Mouse (Mus musculus) neural tube, embryonic 14.5 days (tissue): Measurements from ENCODE around the gene Fbxo44. TPM values are rescaled to one million over a fixed set of nuclear protein-coding genes. Genes with fewer than 3 reads are reported as not detected.

Experiments used
- ATAC-seq: fragments of 200-750 bp; cut with Nextera tagmentation; 2 replicates; pipeline ENCODE4 v1.8.0; 2017; ENCODE audit warnings: low read depth, mild to moderate bottlenecking, moderate TSS enrichment, moderate library complexity
- H3K27ac ChIP-seq: fragments of 300-500 bp; sonication (generic); 2 replicates; pipeline ENCODE4 v1.5.1; 2014; ENCODE audit warnings: low read depth, mild to moderate bottlenecking, control low read depth, low read length, moderate library complexity, mixed read lengths
- H3K27me3 ChIP-seq: fragments of 300-500 bp; sonication (generic); 2 replicates; pipeline ENCODE4 v1.6.1; 2014; ENCODE audit warnings: low read length; ENCODE audit not compliant: control insufficient read depth, insufficient read depth
- H3K36me3 ChIP-seq: fragments of 300-500 bp; sonication (generic); 2 replicates; pipeline ENCODE4 v1.6.1; 2014; ENCODE audit warnings: low read length, mixed read lengths; ENCODE audit not compliant: control insufficient read depth, insufficient read depth
- H3K4me1 ChIP-seq: fragments of 300-500 bp; sonication (generic); 2 replicates; pipeline ENCODE4 v1.6.1; 2014; ENCODE audit warnings: low read length; ENCODE audit not compliant: control insufficient read depth, insufficient read depth
- H3K4me2 ChIP-seq: fragments of 300-500 bp; sonication (generic); 2 replicates; pipeline ENCODE4 v1.6.1; 2014; ENCODE audit warnings: mild to moderate bottlenecking, low read depth, low read length, control low read depth
- H3K4me3 ChIP-seq: fragments of 300-500 bp; sonication (generic); 2 replicates; pipeline ENCODE4 v1.5.1; 2014; ENCODE audit warnings: low read depth, low read length, control low read depth, mixed read lengths
- H3K9ac ChIP-seq: fragments of 300-500 bp; sonication (generic); replicated peaks from 2 replicates; pipeline ENCODE4 v1.6.1; 2014; ENCODE audit warnings: low read depth, mild to moderate bottlenecking, control low read depth, low read length, mixed read lengths
- H3K9me3 ChIP-seq: fragments of 300-500 bp; sonication (generic); 2 replicates; pipeline ENCODE4 v1.6.1; 2016; ENCODE audit warnings: low read length; ENCODE audit not compliant: control insufficient read depth
- WGBS: fragments of 180-500 bp; shearing (Covaris S2); extraction: QIAGEN DNeasy Blood & Tissue Kit; methylation state at CpG from one replicate; pipeline ENCODE4 v1.1.7; 2014; 5-methylcytosine and 5-hydroxymethylcytosine counted together
- polyA plus RNA-seq: library from polyadenylated mRNA; unstranded; fragments of >200 nt; fragmentation: Nextera tagmentation; extraction: Ambion mirVana; gene quantifications from 2 replicates; pipeline ENCODE4 v1.2.1, GENCODE M21; 2014

The Fbxo44 gene
- polyA plus RNA-seq, 1 experiment from 2014 or later = 116 TPM

GRCm38 (mm10) chr4:148116657-148117056 lies 43.6 kb downstream of the Fbxo44 start:
- no peak overlapping the region for H3K4me3 ChIP-seq
- H3K4me1 ChIP-seq = peaks cover 7% of the 10 kb centered on the region; the same call in 1 of the 2 replicates
- no peak for ATAC-seq
- no peaks in the 10 kb centered on the region for H3K36me3 ChIP-seq
- 81% methylated on average over 4 of the region's 4 CpGs for WGBS
- no peak overlapping the region for H3K27ac ChIP-seq
- no peaks in the 10 kb centered on the region for H3K9me3 ChIP-seq
- no peaks in the 10 kb centered on the region for H3K27me3 ChIP-seq
- H3K9ac ChIP-seq = no peak overlapping the region
- H3K4me2 ChIP-seq = no peak overlapping the region

GRCm38 (mm10) chr4:148115467-148115866 lies 44.8 kb downstream of the Fbxo44 start:
- Histone ChIP-seq H3K4me1 (peaks cover 4% of the 10 kb centered on the region; the same call in 1 of the 2 replicates), H3K36me3 (no peaks in the 10 kb centered on the region), H3K9me3 (no peaks in the 10 kb centered on the region), H3K27me3 (no peaks in the 10 kb centered on the region), H3K4me2 (no peak overlapping the region), H3K9ac (no peak overlapping the region), H3K4me3 (no peak overlapping the region), H3K27ac (no peak overlapping the region)
- peak; percentile 38; the same call in 1 of the 2 replicates for ATAC-seq
- 8% methylated on average over 15 of the region's 15 CpGs for WGBS

- Histone ChIP-seq H3K9ac (0 out of 2 replicates have a peak overlapping the region, but pooled peaks have one; percentile 17), H3K36me3 (no peaks in the 10 kb centered on the region), H3K4me2 (no peak overlapping the region), H3K4me1 (peaks cover 4% of the 10 kb centered on the region; the same call in 1 of the 2 replicates), H3K9me3 (no peaks in the 10 kb centered on the region), H3K4me3 (no peak overlapping the region), H3K27me3 (no peaks in the 10 kb centered on the region), H3K27ac (peak overlapping the region; percentile 70)
- peak; percentile 80 for ATAC-seq
- 6% methylated on average over 15 of the region's 15 CpGs for WGBS
Measured at GRCm38 (mm10) chr4:148114758-148115391, 45.4 kb downstream of the Fbxo44 start.

GRCm38 (mm10) chr4:148112519-148112918 lies 47.8 kb downstream of the Fbxo44 start:
- H3K36me3 ChIP-seq = peaks cover 7% of the 10 kb centered on the region; the same call in 1 of the 2 replicates
- H3K4me2 ChIP-seq = no peak overlapping the region
- H3K4me1 ChIP-seq = peaks cover 6% of the 10 kb centered on the region
- 84% methylated on average over 12 of the region's 12 CpGs for WGBS
- H3K4me3 ChIP-seq = no peak overlapping the region
- H3K27ac ChIP-seq = no peak overlapping the region
- H3K27me3 ChIP-seq = no peaks in the 10 kb centered on the region
- no peak overlapping the region for H3K9ac ChIP-seq
- ATAC-seq = no peak
- H3K9me3 ChIP-seq = no peaks in the 10 kb centered on the region

- Histone ChIP-seq H3K4me3 (no peak overlapping the region), H3K27me3 (no peaks in the 10 kb centered on the region), H3K4me1 (peaks cover 2% of the 10 kb centered on the region; the same call in 1 of the 2 replicates), H3K4me2 (no peak overlapping the region), H3K9ac (no peak overlapping the region), H3K36me3 (peaks cover 12% of the 10 kb centered on the region; the same call in 1 of the 2 replicates), H3K27ac (no peak overlapping the region), H3K9me3 (no peaks in the 10 kb centered on the region)
- WGBS = 83% methylated on average over 5 of the region's 5 CpGs
- no peak for ATAC-seq
Measured at GRCm38 (mm10) chr4:148109215-148109614, 51.1 kb downstream of the Fbxo44 start.

GRCm38 (mm10) chr4:148108565-148109100 lies 51.6 kb downstream of the Fbxo44 start:
- Histone ChIP-seq H3K27ac (no peak overlapping the region), H3K4me1 (peaks cover 2% of the 10 kb centered on the region; the same call in 1 of the 2 replicates), H3K4me3 (no peak overlapping the region), H3K27me3 (no peaks in the 10 kb centered on the region), H3K4me2 (no peak overlapping the region), H3K9me3 (no peaks in the 10 kb centered on the region), H3K36me3 (peaks cover 12% of the 10 kb centered on the region; the same call in 1 of the 2 replicates), H3K9ac (no peak overlapping the region)
- no peak for ATAC-seq
- 54% methylated on average over 7 of the region's 7 CpGs for WGBS

GRCm38 (mm10) chr4:148107621-148108291 lies 52.5 kb downstream of the Fbxo44 start:
- Histone ChIP-seq H3K4me3 (no peak overlapping the region), H3K4me1 (peaks cover 2% of the 10 kb centered on the region; the same call in 1 of the 2 replicates), H3K27ac (0 out of 2 replicates have a peak overlapping the region, but pooled peaks have one; percentile 28), H3K9ac (0 out of 2 replicates have a peak overlapping the region, but pooled peaks have one; percentile 13), H3K4me2 (no peak overlapping the region), H3K27me3 (no peaks in the 10 kb centered on the region), H3K9me3 (no peaks in the 10 kb centered on the region), H3K36me3 (peaks cover 12% of the 10 kb centered on the region; the same call in 1 of the 2 replicates)
- ATAC-seq = peak; percentile 60; the same call in 1 of the 2 replicates
- WGBS = 42% methylated on average over 22 of the region's 22 CpGs

GRCm38 (mm10) chr4:148104146-148104545 lies 56.1 kb downstream of the Fbxo44 start:
- 92% methylated on average over 3 of the region's 3 CpGs for WGBS
- Histone ChIP-seq H3K4me2 (no peak overlapping the region), H3K9ac (no peak overlapping the region), H3K4me3 (no peak overlapping the region), H3K36me3 (peaks cover 17% of the 10 kb centered on the region), H3K9me3 (no peaks in the 10 kb centered on the region), H3K27me3 (no peaks in the 10 kb centered on the region), H3K4me1 (peaks cover 6% of the 10 kb centered on the region; the same call in 1 of the 2 replicates), H3K27ac (no peak overlapping the region)
- no peak for ATAC-seq
